Mouse (Mus musculus) testis, adult 2 months (tissue): ENCODE measurements around the gene Shc4.

ENCODE experiments used
- CTCF ChIP-seq: fragments of 200-500 bp; IDR thresholded peaks from 2 replicates; pipeline ENCODE4 v1.5.1; 2012; ENCODE audit warnings: low read depth, mild to moderate bottlenecking, inconsistent platforms, low read length, moderate library complexity; ENCODE audit not compliant: control insufficient read depth, insufficient read depth, insufficient replicate concordance
- POLR2A ChIP-seq: fragments of 200-500 bp; IDR thresholded peaks from 2 replicates; pipeline ENCODE4 v1.6.1; 2012; ENCODE audit warnings: low read depth, mild to moderate bottlenecking, inconsistent platforms, low read length, moderate library complexity; ENCODE audit not compliant: control insufficient read depth

DNA sequence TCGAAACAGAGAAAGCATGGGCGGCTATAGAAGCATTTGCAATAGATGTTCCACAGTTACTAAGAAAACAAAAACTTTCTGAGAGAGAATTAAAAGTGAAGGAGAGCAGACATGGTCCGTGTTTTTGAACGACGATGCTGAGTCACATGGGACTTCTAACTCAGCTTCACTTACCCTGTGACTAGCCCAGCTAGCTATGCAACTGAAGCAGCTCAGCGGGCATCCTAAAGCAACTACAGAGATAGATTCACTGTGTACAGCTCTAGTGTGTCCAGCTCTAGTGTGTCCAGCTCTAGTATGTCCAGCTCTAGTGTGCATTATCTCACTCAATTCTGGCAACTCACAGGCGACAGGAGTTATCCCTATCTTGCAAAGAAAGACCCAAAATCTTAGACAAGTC, 56.2 kb downstream of the Shc4 start:
- TF ChIP-seq POLR2A, result no peak
- no peak for TF ChIP-seq CTCF
